Mouse (Mus musculus) megakaryocyte, embryonic 14.5 days (primary cell): ENCODE measurements around the gene Rspry1.

ENCODE experiments used
- FLI1 ChIP-seq: IDR thresholded peaks from 2 replicates; pipeline ENCODE4 v1.6.1; 2012; ENCODE audit warnings: low read length, inconsistent platforms, mixed read lengths
- GATA1 ChIP-seq: IDR thresholded peaks from 3 replicates; pipeline ENCODE4 v1.6.1; 2012; ENCODE audit warnings: mixed read lengths, low read length, inconsistent platforms, borderline replicate concordance

- no peak for TF ChIP-seq GATA1
- TF ChIP-seq FLI1, result no peak
Observed at GRCm38 (mm10) chr8:94574159-94574907, 27.4 kb upstream of the Rspry1 start.
